ENCODE assay signal across 10 mouse cellular contexts in the genomic region with DNA sequence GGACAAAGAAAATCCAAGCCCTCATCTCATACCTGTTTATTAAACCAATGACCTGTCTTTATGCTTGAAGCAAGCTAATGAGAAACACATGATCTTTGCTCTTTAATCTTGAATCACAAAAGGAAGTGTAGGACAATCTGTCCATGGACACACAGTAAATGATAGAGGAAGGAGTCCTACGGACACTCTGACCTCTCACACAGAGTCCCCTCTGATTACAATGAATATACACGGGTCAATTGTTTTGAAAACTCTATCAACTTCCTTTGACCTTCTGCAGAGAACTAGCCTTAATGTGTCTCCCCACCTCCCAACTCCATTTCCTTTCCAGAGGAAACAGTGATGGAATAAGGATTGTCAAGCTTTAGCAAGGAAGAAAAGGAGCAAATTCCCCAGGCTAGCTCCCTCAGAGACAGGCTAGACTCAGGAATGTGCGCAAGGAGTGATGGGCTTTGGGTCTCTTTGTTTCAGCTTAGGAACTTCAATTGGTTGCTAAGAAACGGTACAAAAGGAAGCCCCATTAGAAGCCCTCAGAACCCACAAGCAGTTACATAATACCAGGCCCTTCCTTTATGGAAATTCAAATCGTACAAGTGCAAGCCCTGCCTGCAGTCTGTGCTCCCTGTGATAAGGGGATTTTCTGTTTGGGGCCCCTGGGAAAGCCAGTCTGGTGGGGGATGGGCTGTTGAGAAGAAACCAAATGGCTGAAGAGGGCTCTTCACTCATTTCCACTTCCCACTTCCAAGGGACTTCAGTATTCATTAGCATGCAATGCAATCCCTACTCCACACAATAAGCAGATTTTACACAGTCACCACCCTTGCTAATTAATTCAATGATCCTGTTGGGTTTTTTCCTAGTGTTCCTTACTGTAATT.
DNase-seq lines count a peak whose midpoint lies in the region; ATAC-seq lines count a peak whose summit lies in the region.
"Had no signal": no experiment of that assay in that cellular context is flagged by ENCODE, and none has a peak within 500 bp of the region (broad histone marks: within the 10 kb centered on the region; RNA-seq: fewer than 3 reads in every experiment).

No protein-coding gene starts in this region.

- no peak overlapping the region for H3K4me2 ChIP-seq in neural tube, embryonic 15.5 days
- H3K4me2 ChIP-seq in forebrain, embryonic 15.5 days (replicated peaks): no peak overlapping the region

- no peaks in the 10 kb centered on the region for H3K36me3 ChIP-seq in neural tube, embryonic 15.5 days
- no peaks in the 10 kb centered on the region for H3K36me3 ChIP-seq in forebrain, embryonic 15.5 days

- peaks cover 11% of the 10 kb centered on the region; the same call in 1 of the 2 replicates for H3K4me1 ChIP-seq in neural tube, embryonic 15.5 days
- H3K4me1 ChIP-seq in forebrain, embryonic 15.5 days: peaks cover 18% of the 10 kb centered on the region

- 7% methylated on average over 5 of the region's 5 CpGs for WGBS in neural tube, embryonic 15.5 days
- WGBS in forebrain, embryonic 15.5 days: 6% methylated on average over 5 of the region's 5 CpGs

- ATAC-seq in neural tube, embryonic 15.5 days (ENCODE audit: low FRiP score): no peak
- ATAC-seq in forebrain, embryonic 15.5 days (replicated peaks): peak; percentile 82
- peak; percentile 95 for ATAC-seq in megakaryocyte progenitor cell, adult 5-6 weeks (replicated peaks; ENCODE audit: poor library complexity)

- H3K27ac ChIP-seq in neural tube, embryonic 15.5 days (replicated peaks): no peak overlapping the region
- H3K27ac ChIP-seq in forebrain, embryonic 15.5 days (replicated peaks): 0 out of 2 replicates have a peak overlapping the region, but pooled peaks have one; percentile 39
- H3K27ac ChIP-seq: stomach, postnatal 0 days had no signal

- H3K9me3 ChIP-seq in neural tube, embryonic 15.5 days (replicated peaks): no peaks in the 10 kb centered on the region
- H3K9me3 ChIP-seq in forebrain, embryonic 15.5 days: no peaks in the 10 kb centered on the region

- H3K27me3 ChIP-seq in neural tube, embryonic 15.5 days (replicated peaks): no peaks in the 10 kb centered on the region
- H3K27me3 ChIP-seq in forebrain, embryonic 15.5 days: no peaks in the 10 kb centered on the region

- H3K4me3 ChIP-seq in neural tube, embryonic 15.5 days (replicated peaks): no peak overlapping the region
- no peak overlapping the region for H3K4me3 ChIP-seq in forebrain, embryonic 15.5 days

- DNase-seq in neural tube, embryonic 10.5 days (ENCODE audit: extremely low spot score, low spot score): peak; percentile 45
- no peak for DNase-seq in left cerebral cortex, adult 9 months (ENCODE audit: low spot score in 2 of 2)
- DNase-seq in frontal cortex, postnatal 10 days (ENCODE audit: low spot score in 2 of 2): no peak
- DNase-seq in right cerebral cortex, postnatal 10 days (ENCODE audit: low spot score in 2 of 2): no peak
- DNase-seq in adrenal gland, postnatal 10 days: no peak
- DNase-seq: kidney, postnatal 36 days had no signal

- H3K9ac ChIP-seq in neural tube, embryonic 15.5 days (replicated peaks): no peak overlapping the region
- H3K9ac ChIP-seq in forebrain, embryonic 15.5 days (replicated peaks): no peak overlapping the region
